Mouse (Mus musculus): ENCODE results near the gene Atg5. TPM values are rescaled to one million over a fixed set of nuclear protein-coding genes. Genes with fewer than 3 reads are reported as not detected.
A peak's percentile ranks its signal among the peaks of the same experiment; 100 is the strongest.

The Atg5 gene
- polyA plus RNA-seq, 1 experiment from 2014 or later, result 24.2 TPM

DNA sequence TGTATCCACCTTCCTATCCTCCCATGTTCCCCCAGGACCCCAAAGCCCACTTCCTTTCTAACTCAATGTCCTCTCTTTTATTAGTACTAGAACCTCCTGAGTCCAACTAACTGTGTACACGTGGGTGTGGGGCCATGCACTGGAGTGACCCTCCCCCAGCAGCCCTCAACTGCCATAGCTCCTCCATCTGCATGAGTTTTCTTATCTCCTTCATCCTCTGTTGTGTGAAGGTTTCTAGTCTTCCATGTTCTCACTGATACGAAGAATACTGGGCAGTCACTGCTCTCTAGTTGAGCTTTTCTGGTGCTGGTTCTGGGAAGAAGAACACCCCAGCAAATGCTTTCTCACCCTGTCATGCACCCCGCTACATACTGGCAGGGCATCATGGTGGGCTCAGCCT lies 104.1 kb downstream of the Atg5 start:
- Histone ChIP-seq H3K4me2 (no peak overlapping the region), H3K9me3 (no peaks in the 10 kb centered on the region), H3K9ac (no peak overlapping the region), H3K4me3 (no peak overlapping the region), H3K27me3 (replicated peaks) (no peaks in the 10 kb centered on the region), H3K4me1 (no peaks in the 10 kb centered on the region), H3K36me3 (0 out of 2 replicates have a peak, but pooled peaks cover 2% of the 10 kb centered on the region), H3K27ac (replicated peaks) (no peak overlapping the region)
- 64% methylated on average over 3 of the region's 3 CpGs for WGBS
- no peak for ATAC-seq (ENCODE audit: extremely low read depth, insufficient number of reproducible peaks, low FRiP score, low TSS enrichment)

DNA sequence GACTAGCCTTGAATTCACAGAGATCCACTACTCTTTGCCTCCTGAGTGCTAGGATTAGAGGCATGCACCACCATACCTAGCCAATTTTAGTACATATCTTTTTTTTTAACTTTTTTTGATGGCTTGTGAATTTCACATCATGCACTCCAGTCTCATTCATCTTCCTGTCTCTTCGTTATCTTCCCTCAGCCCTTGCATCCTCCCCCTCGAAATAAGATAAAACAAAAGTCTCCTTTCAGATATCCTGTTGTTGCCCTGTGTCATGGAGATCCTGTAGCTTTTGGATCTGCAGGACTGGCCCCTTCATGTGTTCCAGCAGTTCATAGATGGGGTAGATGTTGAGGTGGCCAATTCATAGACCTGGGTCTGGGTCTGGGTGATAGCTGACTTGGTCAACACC lies 106.5 kb downstream of the Atg5 start:
- H3K36me3 ChIP-seq, result no peaks in the 10 kb centered on the region
- H3K9ac ChIP-seq, result no peak overlapping the region
- H3K4me2 ChIP-seq, result no peak overlapping the region
- ATAC-seq (ENCODE audit: extremely low read depth, insufficient number of reproducible peaks, low FRiP score, low TSS enrichment), result no peak
- no peaks in the 10 kb centered on the region for H3K27me3 ChIP-seq (replicated peaks)
- no peaks in the 10 kb centered on the region for H3K4me1 ChIP-seq
- no peak overlapping the region for H3K4me3 ChIP-seq
- H3K27ac ChIP-seq (replicated peaks), result no peak overlapping the region
- WGBS, result 53% methylated on average over 2 of the region's 2 CpGs
- no peaks in the 10 kb centered on the region for H3K9me3 ChIP-seq

DNA sequence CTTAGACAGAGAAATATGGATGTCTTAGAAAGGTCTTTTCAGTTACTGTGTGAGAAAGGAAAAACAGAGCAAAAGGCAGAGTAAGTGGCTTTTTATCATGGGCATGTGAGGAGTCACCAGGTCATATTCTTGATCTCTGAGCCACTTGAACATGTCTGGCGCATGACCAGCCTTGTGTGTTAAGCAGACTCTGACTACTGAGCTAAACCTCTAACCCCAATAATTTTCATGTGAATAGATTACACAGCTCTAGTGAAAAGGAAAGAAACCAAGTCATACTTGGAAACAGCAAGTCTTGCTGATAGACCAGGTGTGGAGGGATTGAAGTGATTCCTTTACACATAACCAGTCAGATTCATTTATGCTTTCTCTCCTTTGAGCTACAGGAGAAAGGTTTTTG lies 107.3 kb downstream of the Atg5 start:
- H3K9ac ChIP-seq, result no peak overlapping the region
- 70% methylated on average over 1 of the region's 1 CpGs for WGBS
- no peaks in the 10 kb centered on the region for H3K9me3 ChIP-seq
- no peaks in the 10 kb centered on the region for H3K36me3 ChIP-seq
- no peak overlapping the region for H3K4me3 ChIP-seq
- H3K4me2 ChIP-seq, result no peak overlapping the region
- no peak for ATAC-seq (ENCODE audit: extremely low read depth, insufficient number of reproducible peaks, low FRiP score, low TSS enrichment)
- no peak overlapping the region for H3K27ac ChIP-seq (replicated peaks)
- H3K27me3 ChIP-seq (replicated peaks), result no peaks in the 10 kb centered on the region
- peaks cover 7% of the 10 kb centered on the region for H3K4me1 ChIP-seq

DNA sequence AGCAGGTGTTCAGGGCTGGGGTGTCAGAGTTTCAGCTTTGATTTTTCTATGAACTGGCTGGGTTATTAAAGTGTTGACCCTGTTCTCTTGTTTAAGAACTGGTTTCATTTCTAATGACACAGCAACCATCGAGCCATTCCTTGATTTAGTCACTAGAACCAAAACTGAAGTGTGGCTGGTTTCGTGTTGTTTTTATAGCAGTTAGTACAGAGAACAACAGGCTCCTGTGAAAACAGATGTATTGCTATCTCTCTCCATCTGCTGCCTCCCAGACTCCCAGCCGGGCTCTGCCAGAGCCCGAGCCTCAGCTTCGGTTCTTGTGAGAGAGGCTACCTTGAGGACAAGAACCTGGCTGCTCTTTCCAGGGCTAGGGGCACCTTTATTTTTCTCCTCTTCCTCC lies 109.7 kb downstream of the Atg5 start:
- no peaks in the 10 kb centered on the region for H3K9me3 ChIP-seq
- no peak overlapping the region for H3K4me2 ChIP-seq
- WGBS, result 36% methylated on average over 5 of the region's 5 CpGs
- no peak overlapping the region for H3K4me3 ChIP-seq
- H3K27ac ChIP-seq (replicated peaks), result no peak overlapping the region
- no peaks in the 10 kb centered on the region for H3K27me3 ChIP-seq (replicated peaks)
- H3K36me3 ChIP-seq, result no peaks in the 10 kb centered on the region
- no peak for ATAC-seq (ENCODE audit: extremely low read depth, insufficient number of reproducible peaks, low FRiP score, low TSS enrichment)
- H3K9ac ChIP-seq, result no peak overlapping the region
- peaks cover 21% of the 10 kb centered on the region for H3K4me1 ChIP-seq

DNA sequence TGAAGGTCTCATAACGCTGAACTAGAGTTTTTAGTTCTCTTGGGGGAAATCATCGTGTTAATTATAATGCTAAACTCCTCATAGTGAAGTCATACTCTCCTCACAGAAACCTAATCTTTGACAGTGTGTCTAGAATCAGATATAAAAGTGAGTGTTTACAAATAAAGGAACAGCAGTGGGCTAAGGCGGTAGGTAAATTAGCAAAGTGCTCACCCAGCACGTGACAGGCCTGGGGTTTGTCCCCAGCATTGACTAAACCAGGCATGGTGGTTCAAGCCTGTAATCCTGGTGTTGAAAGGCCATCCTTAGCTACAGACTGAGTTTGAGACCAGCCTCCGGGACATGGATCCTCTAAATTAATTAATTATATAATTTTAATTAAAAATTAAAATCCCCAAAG lies 110.2 kb downstream of the Atg5 start:
- H3K9me3 ChIP-seq, result no peaks in the 10 kb centered on the region
- H3K27me3 ChIP-seq (replicated peaks), result no peaks in the 10 kb centered on the region
- ATAC-seq (ENCODE audit: extremely low read depth, insufficient number of reproducible peaks, low FRiP score, low TSS enrichment), result no peak
- no peaks in the 10 kb centered on the region for H3K36me3 ChIP-seq
- peaks cover 21% of the 10 kb centered on the region for H3K4me1 ChIP-seq
- H3K9ac ChIP-seq, result no peak overlapping the region
- no peak overlapping the region for H3K27ac ChIP-seq (replicated peaks)
- H3K4me3 ChIP-seq, result no peak overlapping the region
- WGBS, result 77% methylated on average over 5 of the region's 5 CpGs
- no peak overlapping the region for H3K4me2 ChIP-seq

DNA sequence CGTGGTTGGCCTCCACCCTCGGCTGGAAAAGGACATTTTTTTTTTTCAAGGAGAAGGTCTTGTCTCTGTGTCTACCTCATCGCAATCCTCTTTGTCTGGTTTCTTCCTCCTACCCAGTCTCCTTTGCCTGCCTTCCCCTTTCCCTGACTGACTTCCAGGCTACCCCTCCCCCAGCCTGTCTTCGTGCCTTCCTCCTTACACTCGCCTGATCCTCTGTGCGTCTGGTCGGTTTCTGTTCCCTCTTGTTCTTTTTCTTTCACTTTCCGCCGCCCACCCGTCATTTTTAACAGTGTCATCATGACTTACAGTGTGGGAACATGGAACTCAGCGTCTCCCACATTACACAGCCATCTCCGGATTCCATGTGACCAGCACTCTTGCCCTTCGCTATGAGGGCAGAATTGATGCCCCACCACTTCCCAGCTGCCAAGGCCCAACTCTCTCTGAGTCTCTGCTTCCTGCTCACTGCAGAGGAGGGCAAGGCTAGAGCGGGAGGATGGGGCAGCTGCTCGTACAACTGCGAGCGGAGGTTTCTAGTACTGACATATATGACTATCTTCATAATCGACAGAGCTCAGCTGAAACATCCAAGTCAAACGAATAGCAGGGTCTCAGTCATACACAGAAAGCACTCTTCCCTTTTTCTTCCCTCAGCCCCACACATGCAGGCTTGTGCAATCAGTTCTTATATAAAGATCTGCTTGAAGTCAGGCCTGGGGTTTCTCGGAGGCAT lies 112.5 kb downstream of the Atg5 start:
- no peaks in the 10 kb centered on the region for H3K9me3 ChIP-seq
- peaks cover 21% of the 10 kb centered on the region for H3K4me1 ChIP-seq
- H3K4me2 ChIP-seq, result peak overlapping the region; percentile 54
- WGBS, result 36% methylated on average over 20 of the region's 20 CpGs
- H3K36me3 ChIP-seq, result no peaks in the 10 kb centered on the region
- H3K27ac ChIP-seq (replicated peaks), result peak overlapping the region; percentile 29
- H3K27me3 ChIP-seq (replicated peaks), result no peaks in the 10 kb centered on the region
- H3K4me3 ChIP-seq, result peak overlapping the region; percentile 21
- peak overlapping the region; percentile 52 for H3K9ac ChIP-seq
- no peak; the same call in 1 of the 2 replicates for ATAC-seq (ENCODE audit: extremely low read depth, insufficient number of reproducible peaks, low FRiP score, low TSS enrichment)

DNA sequence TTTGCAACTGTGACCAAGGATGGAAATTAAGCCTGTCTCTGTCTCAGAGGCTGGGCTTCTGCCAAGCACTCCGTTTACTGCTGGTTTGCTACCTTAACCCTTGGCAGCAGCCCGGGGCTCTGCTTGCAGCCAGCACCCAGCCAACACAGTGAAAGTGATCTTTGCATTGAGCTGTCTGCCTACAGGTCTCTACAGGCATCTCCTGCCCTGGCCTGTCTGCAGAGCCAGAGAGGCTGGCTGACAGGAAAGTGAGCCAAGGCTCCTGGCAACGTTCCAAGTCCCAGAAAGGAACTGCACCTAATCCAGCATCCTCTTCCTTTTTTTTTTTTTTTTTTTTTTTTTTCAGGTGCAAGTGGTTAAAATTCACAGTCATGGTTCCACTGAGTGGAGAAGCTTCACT lies 113.2 kb downstream of the Atg5 start:
- Histone ChIP-seq H3K36me3 (no peaks in the 10 kb centered on the region), H3K9ac (no peak overlapping the region), H3K27ac (replicated peaks) (peak overlapping the region; percentile 29; the same call in 1 of the 2 replicates), H3K4me2 (no peak overlapping the region), H3K4me1 (peaks cover 21% of the 10 kb centered on the region), H3K9me3 (no peaks in the 10 kb centered on the region), H3K27me3 (replicated peaks) (no peaks in the 10 kb centered on the region), H3K4me3 (no peak overlapping the region)
- WGBS, result 18% methylated on average over 3 of the region's 3 CpGs
- no peak for ATAC-seq (ENCODE audit: extremely low read depth, insufficient number of reproducible peaks, low FRiP score, low TSS enrichment)

DNA sequence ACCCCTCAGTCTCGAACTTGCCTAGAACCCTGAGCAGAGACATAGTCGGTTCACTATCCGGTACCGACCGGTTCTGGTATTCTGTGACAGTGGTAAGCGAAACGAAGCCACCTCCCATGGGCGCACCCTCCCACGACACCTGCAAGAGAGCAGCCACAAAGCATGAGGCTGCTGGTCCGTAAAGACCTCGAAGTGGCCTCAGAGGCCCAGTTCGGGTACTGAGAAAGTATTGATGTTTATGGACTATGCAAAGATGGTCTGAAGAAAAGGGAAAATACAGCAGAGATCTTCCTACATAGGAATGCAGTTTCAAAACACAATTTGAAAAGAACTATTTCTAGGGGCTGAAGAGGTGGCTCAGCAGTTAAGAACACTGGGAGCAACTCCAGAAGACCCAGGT lies 113.8 kb downstream of the Atg5 start:
- H3K4me3 ChIP-seq, result no peak overlapping the region
- no peaks in the 10 kb centered on the region for H3K27me3 ChIP-seq (replicated peaks)
- H3K4me1 ChIP-seq, result peaks cover 21% of the 10 kb centered on the region
- H3K27ac ChIP-seq (replicated peaks), result no peak overlapping the region
- H3K36me3 ChIP-seq, result no peaks in the 10 kb centered on the region
- ATAC-seq (ENCODE audit: extremely low read depth, insufficient number of reproducible peaks, low FRiP score, low TSS enrichment), result no peak
- H3K4me2 ChIP-seq, result no peak overlapping the region
- 87% methylated on average over 12 of the region's 12 CpGs for WGBS
- H3K9me3 ChIP-seq, result no peaks in the 10 kb centered on the region
- no peak overlapping the region for H3K9ac ChIP-seq

DNA sequence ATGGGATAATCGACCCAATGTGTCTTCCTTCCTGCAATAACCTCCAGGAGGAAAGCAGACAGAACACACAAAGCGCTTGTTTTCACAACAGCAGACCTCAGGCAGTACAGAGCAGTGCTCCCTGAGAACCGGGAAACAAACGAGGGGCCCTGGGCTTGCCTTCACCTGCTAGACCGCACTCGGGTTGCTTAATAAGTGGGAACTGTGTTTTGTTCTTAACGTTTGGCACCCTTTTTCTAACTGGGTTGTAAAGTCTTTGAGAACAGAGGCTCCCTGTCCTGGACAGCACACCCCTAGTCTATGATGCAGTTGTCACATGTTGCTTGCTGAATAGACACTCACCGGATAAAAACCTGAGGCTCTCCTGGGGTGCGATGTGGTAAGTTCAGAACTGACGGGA lies 115.1 kb downstream of the Atg5 start:
- 78% methylated on average over 10 of the region's 10 CpGs for WGBS
- peaks cover 21% of the 10 kb centered on the region for H3K4me1 ChIP-seq
- H3K36me3 ChIP-seq, result no peaks in the 10 kb centered on the region
- H3K9ac ChIP-seq, result no peak overlapping the region
- H3K4me3 ChIP-seq, result no peak overlapping the region
- H3K9me3 ChIP-seq, result no peaks in the 10 kb centered on the region
- no peak overlapping the region for H3K4me2 ChIP-seq
- no peak overlapping the region for H3K27ac ChIP-seq (replicated peaks)
- ATAC-seq (ENCODE audit: extremely low read depth, insufficient number of reproducible peaks, low FRiP score, low TSS enrichment), result no peak
- no peaks in the 10 kb centered on the region for H3K27me3 ChIP-seq (replicated peaks)

DNA sequence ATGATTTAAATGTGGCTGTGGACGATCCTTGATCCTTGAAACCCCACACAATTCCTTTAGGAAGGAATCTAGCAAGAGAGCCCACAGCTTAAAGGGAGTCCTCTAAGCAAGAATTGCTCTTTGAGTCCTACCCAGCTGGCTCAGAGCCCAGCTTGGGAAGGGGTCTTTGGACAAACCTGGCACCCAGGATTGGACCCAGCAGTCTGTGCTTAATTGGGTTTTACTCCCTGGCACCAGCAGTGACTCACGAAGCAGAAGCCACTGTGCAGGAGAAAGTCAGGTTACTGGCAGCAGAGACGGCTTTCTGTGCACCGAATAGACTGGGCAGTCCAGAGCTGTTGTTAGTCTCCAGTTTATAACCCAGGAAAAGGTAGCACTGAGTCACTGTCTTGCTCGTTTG lies 117.1 kb downstream of the Atg5 start:
- 75% methylated on average over 5 of the region's 5 CpGs for WGBS
- no peak for ATAC-seq (ENCODE audit: extremely low read depth, insufficient number of reproducible peaks, low FRiP score, low TSS enrichment)

DNA sequence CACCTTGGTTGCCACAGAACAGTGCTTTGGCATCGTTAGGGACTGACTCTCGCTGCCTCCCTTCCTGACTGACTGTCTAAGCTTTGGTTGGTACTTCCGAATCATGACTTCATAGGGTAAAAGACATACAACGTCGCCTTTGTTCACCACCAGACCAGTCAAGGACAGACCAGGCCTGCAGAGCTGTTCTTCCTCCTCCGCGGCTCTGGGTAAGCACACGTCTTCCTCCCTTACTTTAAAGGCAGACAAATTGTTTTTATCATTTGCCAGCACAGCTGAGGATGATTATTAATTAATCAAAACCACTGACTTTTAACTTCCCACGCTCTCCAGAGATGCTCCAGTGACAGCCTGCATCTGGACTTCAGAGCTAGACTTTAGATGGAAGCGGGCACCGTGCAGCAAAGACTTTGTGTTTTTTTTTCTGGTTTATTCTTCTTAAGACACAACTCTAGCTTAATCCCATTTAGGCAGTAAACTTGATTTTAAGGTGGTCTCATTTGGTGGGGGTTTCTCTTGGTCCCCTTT lies 120.6 kb downstream of the Atg5 start:
- Histone ChIP-seq H3K4me3 (no peak overlapping the region), H3K27ac (replicated peaks) (no peak overlapping the region), H3K4me1 (no peaks in the 10 kb centered on the region), H3K9me3 (no peaks in the 10 kb centered on the region), H3K4me2 (no peak overlapping the region), H3K27me3 (replicated peaks) (no peaks in the 10 kb centered on the region), H3K36me3 (no peaks in the 10 kb centered on the region), H3K9ac (no peak overlapping the region)
- ATAC-seq (ENCODE audit: extremely low read depth, insufficient number of reproducible peaks, low FRiP score, low TSS enrichment), result no peak
- 65% methylated on average over 11 of the region's 11 CpGs for WGBS

More for the DNA sequence above, 117.1 kb downstream of the Atg5 start:
- no peak overlapping the region for H3K9ac ChIP-seq
- H3K27me3 ChIP-seq (replicated peaks), result no peaks in the 10 kb centered on the region
- no peaks in the 10 kb centered on the region for H3K36me3 ChIP-seq
- H3K4me1 ChIP-seq, result peaks cover 17% of the 10 kb centered on the region
- no peak overlapping the region for H3K27ac ChIP-seq (replicated peaks)
- no peak overlapping the region for H3K4me2 ChIP-seq
- no peak overlapping the region for H3K4me3 ChIP-seq
- H3K9me3 ChIP-seq, result no peaks in the 10 kb centered on the region

DNA sequence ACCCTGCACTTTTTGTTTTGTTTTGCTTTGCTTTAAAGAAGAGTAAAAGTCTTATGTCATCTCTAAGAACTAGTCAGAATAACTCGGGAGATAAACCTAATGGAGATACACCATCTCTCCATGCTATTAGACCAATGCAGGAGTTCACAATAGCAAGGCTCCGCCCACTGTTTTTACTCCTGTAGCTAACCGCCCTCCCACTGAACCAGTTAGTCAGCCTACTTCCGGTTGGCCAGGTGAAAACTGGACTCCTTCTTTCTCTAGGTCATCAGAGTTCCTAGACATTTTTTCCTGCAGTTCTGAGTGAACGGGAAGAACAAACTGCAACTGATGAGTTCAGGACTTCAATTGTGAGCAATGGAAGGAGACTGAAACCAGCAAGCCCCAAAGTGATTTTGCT lies 122.1 kb downstream of the Atg5 start:
- H3K4me2 ChIP-seq, result no peak overlapping the region
- no peaks in the 10 kb centered on the region for H3K27me3 ChIP-seq (replicated peaks)
- no peak overlapping the region for H3K9ac ChIP-seq
- WGBS, result 72% methylated on average over 5 of the region's 5 CpGs
- no peaks in the 10 kb centered on the region for H3K36me3 ChIP-seq
- no peak overlapping the region for H3K27ac ChIP-seq (replicated peaks)
- ATAC-seq (ENCODE audit: extremely low read depth, insufficient number of reproducible peaks, low FRiP score, low TSS enrichment), result no peak
- no peaks in the 10 kb centered on the region for H3K4me1 ChIP-seq
- H3K9me3 ChIP-seq, result no peaks in the 10 kb centered on the region
- no peak overlapping the region for H3K4me3 ChIP-seq

Measured in heart, embryonic 13.5 days (tissue).